ENCODE assay signal across 11 mouse cellular contexts in genomic region chr2:3285709-3286108, GRCm38 (mm10). TPM values are rescaled to one million over a fixed set of nuclear protein-coding genes. Genes with fewer than 3 reads are reported as not detected.
DNase-seq lines count a peak whose midpoint lies in the region; ATAC-seq and TF ChIP-seq lines count a peak whose summit lies in the region.
"Had no signal": no experiment of that assay in that cellular context is flagged by ENCODE, and none has a peak within 500 bp of the region (broad histone marks: within the 10 kb centered on the region; RNA-seq: fewer than 3 reads in every experiment).

No protein-coding gene starts in this region.

- no peak for TF ChIP-seq POLR2A in embryonic fibroblast, embryonic 13.5 days (IDR thresholded peaks at IDR 0.05; ENCODE audit: low read depth, low read length)

- no peak overlapping the region for H3K27ac ChIP-seq in liver, embryonic 11.5 days (ENCODE audit: low read depth, low read length)
- no peak overlapping the region for H3K27ac ChIP-seq in embryonic fibroblast, embryonic 13.5 days (ENCODE audit: insufficient read depth, low read length)
- H3K27ac ChIP-seq in hindbrain, embryonic 16.5 days (ENCODE audit: low read depth, low read length) = no peak overlapping the region
- no peak overlapping the region for H3K27ac ChIP-seq in midbrain, postnatal 0 days (ENCODE audit: low read depth, low read length)

- H3K9me3 ChIP-seq in liver, embryonic 11.5 days (ENCODE audit: control insufficient read depth, low read length) = no peaks in the 10 kb centered on the region
- no peaks in the 10 kb centered on the region for H3K9me3 ChIP-seq in hindbrain, embryonic 16.5 days (ENCODE audit: control insufficient read depth, low read length)
- no peaks in the 10 kb centered on the region for H3K9me3 ChIP-seq in midbrain, postnatal 0 days (ENCODE audit: low read length)

- WGBS in liver, embryonic 11.5 days = 26% methylated on average over 3 of the region's 3 CpGs
- WGBS in hindbrain, embryonic 16.5 days = 75% methylated on average over 3 of the region's 3 CpGs
- 78% methylated on average over 3 of the region's 3 CpGs for WGBS in midbrain, postnatal 0 days

- H3K9ac ChIP-seq in liver, embryonic 11.5 days (ENCODE audit: low read depth, low read length) = no peak overlapping the region
- H3K9ac ChIP-seq in hindbrain, embryonic 16.5 days (ENCODE audit: low read depth, low read length) = 0 out of 2 replicates have a peak overlapping the region, but pooled peaks have one; percentile 35
- 0 out of 2 replicates have a peak overlapping the region, but pooled peaks have one; percentile 29 for H3K9ac ChIP-seq in midbrain, postnatal 0 days (replicated peaks; ENCODE audit: low read length, poor library complexity, severe bottlenecking)

- TF ChIP-seq CTCF in embryonic fibroblast, embryonic 13.5 days (IDR thresholded peaks at IDR 0.05; ENCODE audit: borderline replicate concordance, insufficient read depth, low read length) = no peak
- no peak for TF ChIP-seq CTCF in midbrain, postnatal 0 days (IDR thresholded peaks at IDR 0.05)

- H3K4me1 ChIP-seq in liver, embryonic 11.5 days (replicated peaks; ENCODE audit: control insufficient read depth, insufficient read depth, low read length) = peaks cover 14% of the 10 kb centered on the region
- H3K4me1 ChIP-seq in embryonic fibroblast, embryonic 13.5 days (ENCODE audit: control insufficient read depth, insufficient read depth, low read length) = 0 out of 2 replicates have a peak, but pooled peaks cover 5% of the 10 kb centered on the region
- peaks cover 9% of the 10 kb centered on the region for H3K4me1 ChIP-seq in hindbrain, embryonic 16.5 days (ENCODE audit: control insufficient read depth, insufficient read depth, low read depth, low read length)
- peaks cover 6% of the 10 kb centered on the region; the same call in 1 of the 2 replicates for H3K4me1 ChIP-seq in midbrain, postnatal 0 days (ENCODE audit: insufficient read depth, low read length)

- H3K36me3 ChIP-seq in liver, embryonic 11.5 days (ENCODE audit: control insufficient read depth, insufficient read depth, low read length) = no peaks in the 10 kb centered on the region
- no peaks in the 10 kb centered on the region for H3K36me3 ChIP-seq in hindbrain, embryonic 16.5 days (ENCODE audit: control insufficient read depth, insufficient read depth, low read length)
- H3K36me3 ChIP-seq in midbrain, postnatal 0 days (ENCODE audit: insufficient read depth, low read length) = no peaks in the 10 kb centered on the region

- peak overlapping the region; percentile 65 for H3K4me2 ChIP-seq in liver, embryonic 11.5 days
- H3K4me2 ChIP-seq in hindbrain, embryonic 16.5 days (ENCODE audit: low read length) = peak overlapping the region; percentile 79
- peak overlapping the region; percentile 71 for H3K4me2 ChIP-seq in midbrain, postnatal 0 days (ENCODE audit: low read depth, low read length, poor library complexity, severe bottlenecking)

- no peak for DNase-seq in liver, embryonic 11.5 days (ENCODE audit: low spot score)
- DNase-seq in liver = no peak
- no peak for DNase-seq in midbrain, postnatal 0 days (ENCODE audit: low spot score)
- DNase-seq in retina, embryonic 14.5 days (ENCODE audit: low spot score) = no peak
- no peak for DNase-seq in layer of hippocampus, adult 18-20 months (ENCODE audit: low spot score in 2 of 2)
- DNase-seq in cerebellum, adult 18-20 months = no peak
- DNase-seq: kidney, adult 18-20 months; lung, postnatal 4 days; spleen, adult 18-20 months had no signal

- H3K4me3 ChIP-seq in liver, embryonic 11.5 days (ENCODE audit: low read depth, low read length) = peak overlapping the region; percentile 59; the same call in 1 of the 2 replicates
- peak overlapping the region; percentile 66 for H3K4me3 ChIP-seq in embryonic fibroblast, embryonic 13.5 days (ENCODE audit: insufficient read depth, low read length)
- peak overlapping the region; percentile 65 for H3K4me3 ChIP-seq in hindbrain, embryonic 16.5 days (ENCODE audit: low read length)
- H3K4me3 ChIP-seq in midbrain, postnatal 0 days (ENCODE audit: low read depth, low read length) = peak overlapping the region; percentile 78

- no peaks in the 10 kb centered on the region for H3K27me3 ChIP-seq in liver, embryonic 11.5 days (replicated peaks; ENCODE audit: control insufficient read depth, insufficient read depth, low read length)
- H3K27me3 ChIP-seq in hindbrain, embryonic 16.5 days (replicated peaks; ENCODE audit: control insufficient read depth, insufficient read depth, low read length) = no peaks in the 10 kb centered on the region
- H3K27me3 ChIP-seq in midbrain, postnatal 0 days (ENCODE audit: insufficient read depth, low read length) = no peaks in the 10 kb centered on the region

- no peak for ATAC-seq in liver, embryonic 11.5 days (replicated peaks; ENCODE audit: low FRiP score)
- no peak for ATAC-seq in hindbrain, embryonic 16.5 days
- ATAC-seq in midbrain, postnatal 0 days (ENCODE audit: low FRiP score) = no peak

RNA-seq across cellular contexts. Expression of gene Nmt2, which starts 1.7 kb away (rescaled TPM):
- polyA plus RNA-seq in liver, embryonic 11.5 days (2014; fragmentation: Nextera tagmentation; extraction: Ambion mirVana) = 36.1 and 36.5 TPM in 2 replicates
- polyA plus RNA-seq in embryonic fibroblast, embryonic 13.5 days (2011; ENCODE audit: insufficient read length, low read depth, missing spikeins) = 34.3 and 36.7 TPM in 2 replicates
- 108 and 112 TPM in 2 replicates for polyA plus RNA-seq in hindbrain, embryonic 16.5 days (2015; fragmentation: Nextera tagmentation; extraction: Ambion mirVana)
- total RNA-seq in midbrain, postnatal 0 days (2014; rRNA removed) = 79.9 and 90.9 TPM in 2 replicates
- polyA plus RNA-seq in midbrain, postnatal 0 days (2015; fragmentation: Nextera tagmentation; extraction: Ambion mirVana) = 107 and 108 TPM in 2 replicates
- total RNA-seq in layer of hippocampus, adult 18-20 months (2021) = 10 to 100 TPM; 82.6 to 91.0 TPM

RNA-seq across cellular contexts. Expression of gene Rpp38, which starts 46.7 kb away (rescaled TPM):
- polyA plus RNA-seq in liver, embryonic 11.5 days (2014; fragmentation: Nextera tagmentation; extraction: Ambion mirVana) = 34.5 and 37.3 TPM in 2 replicates
- polyA plus RNA-seq in embryonic fibroblast, embryonic 13.5 days (2011; ENCODE audit: insufficient read length, low read depth, missing spikeins) = 13.7 and 16.1 TPM in 2 replicates
- 10.4 and 13.3 TPM in 2 replicates for polyA plus RNA-seq in hindbrain, embryonic 16.5 days (2015; fragmentation: Nextera tagmentation; extraction: Ambion mirVana)
- 6.0 and 8.5 TPM in 2 replicates for total RNA-seq in midbrain, postnatal 0 days (2014; rRNA removed)
- 7.3 TPM in 2 replicates for polyA plus RNA-seq in midbrain, postnatal 0 days (2015; fragmentation: Nextera tagmentation; extraction: Ambion mirVana)
- 10 to 100 TPM; 10.7 to 11.9 TPM for total RNA-seq in layer of hippocampus, adult 18-20 months (2021)

RNA-seq across cellular contexts. Expression of gene Acbd7, which starts 50.3 kb away (rescaled TPM):
- polyA plus RNA-seq in liver, embryonic 11.5 days (2014; fragmentation: Nextera tagmentation; extraction: Ambion mirVana) = 1.3 and 2.2 TPM in 2 replicates
- polyA plus RNA-seq in embryonic fibroblast, embryonic 13.5 days (2011; ENCODE audit: insufficient read length, low read depth, missing spikeins) = not detected in 2 replicates
- polyA plus RNA-seq in hindbrain, embryonic 16.5 days (2015; fragmentation: Nextera tagmentation; extraction: Ambion mirVana) = 3.4 and 4.6 TPM in 2 replicates
- 1.5 TPM in 1 of 2 replicates, not detected in the other for total RNA-seq in midbrain, postnatal 0 days (2014; rRNA removed)
- 10.5 and 12.3 TPM in 2 replicates for polyA plus RNA-seq in midbrain, postnatal 0 days (2015; fragmentation: Nextera tagmentation; extraction: Ambion mirVana)
- 1 to 10 TPM in 1 of 2 experiments, under 1 TPM in 1; 0.94 to 1.8 TPM for total RNA-seq in layer of hippocampus, adult 18-20 months (2021)
